In the genomic region with DNA sequence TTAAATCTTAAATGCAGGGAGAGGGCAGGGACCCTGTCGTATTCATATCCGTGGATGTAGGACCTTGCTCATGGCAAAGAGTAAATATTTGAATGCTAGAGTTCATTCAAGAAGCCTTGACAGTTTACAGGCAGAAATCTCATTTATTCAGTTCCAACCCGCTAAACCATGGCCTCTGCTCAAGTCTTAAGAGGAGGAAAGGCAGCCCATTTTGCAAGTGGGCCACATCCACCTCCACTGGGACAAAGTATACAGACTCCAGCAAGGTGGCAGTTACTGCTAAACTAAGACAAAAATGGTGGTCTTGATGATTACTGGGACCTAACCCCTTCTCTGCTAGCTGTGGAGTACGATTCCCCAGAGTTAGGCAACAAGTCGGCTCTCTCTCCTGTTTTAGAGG, we compare ENCODE assay signal across 7 mouse cellular contexts. TPM values are rescaled to one million over a fixed set of nuclear protein-coding genes. Genes with fewer than 3 reads are reported as not detected.
DNase-seq lines count a peak whose midpoint lies in the region; ATAC-seq lines count a peak whose summit lies in the region.

No protein-coding gene starts in this region.

- H3K9me3 ChIP-seq in lung, embryonic 15.5 days, result no peaks in the 10 kb centered on the region
- no peaks in the 10 kb centered on the region for H3K9me3 ChIP-seq in liver, embryonic 11.5 days (ENCODE audit: control insufficient read depth, low read length)
- H3K9me3 ChIP-seq in stomach, embryonic 15.5 days, result no peaks in the 10 kb centered on the region

- no peaks in the 10 kb centered on the region for H3K36me3 ChIP-seq in lung, embryonic 15.5 days
- no peaks in the 10 kb centered on the region for H3K36me3 ChIP-seq in liver, embryonic 11.5 days (ENCODE audit: control insufficient read depth, insufficient read depth, low read length)
- H3K36me3 ChIP-seq in stomach, embryonic 15.5 days, result no peaks in the 10 kb centered on the region

- peak overlapping the region; percentile 98 for H3K27ac ChIP-seq in lung, embryonic 15.5 days
- H3K27ac ChIP-seq in liver, embryonic 11.5 days (ENCODE audit: low read depth, low read length), result peak overlapping the region; percentile 95
- peak overlapping the region; percentile 100 for H3K27ac ChIP-seq in stomach, embryonic 15.5 days

- peak overlapping the region; percentile 56 for H3K4me3 ChIP-seq in lung, embryonic 15.5 days
- peak overlapping the region; percentile 57 for H3K4me3 ChIP-seq in liver, embryonic 11.5 days (ENCODE audit: low read depth, low read length)
- H3K4me3 ChIP-seq in stomach, embryonic 15.5 days (replicated peaks), result peak overlapping the region; percentile 63

- no peaks in the 10 kb centered on the region for H3K27me3 ChIP-seq in lung, embryonic 15.5 days
- H3K27me3 ChIP-seq in liver, embryonic 11.5 days (replicated peaks; ENCODE audit: control insufficient read depth, insufficient read depth, low read length), result no peaks in the 10 kb centered on the region
- H3K27me3 ChIP-seq in stomach, embryonic 15.5 days (replicated peaks), result no peaks in the 10 kb centered on the region

- no peak for DNase-seq in lung, postnatal 4 days
- no peak for DNase-seq in liver, embryonic 11.5 days (ENCODE audit: low spot score)
- DNase-seq in urinary bladder, postnatal 4 days (ENCODE audit: low spot score in 2 of 2), result no peak
- no peak for DNase-seq in ovary, postnatal 14 days (ENCODE audit: low spot score)

- H3K4me1 ChIP-seq in lung, embryonic 15.5 days, result peaks cover 6% of the 10 kb centered on the region
- peaks cover 4% of the 10 kb centered on the region for H3K4me1 ChIP-seq in liver, embryonic 11.5 days (replicated peaks; ENCODE audit: control insufficient read depth, insufficient read depth, low read length)
- peaks cover 11% of the 10 kb centered on the region for H3K4me1 ChIP-seq in stomach, embryonic 15.5 days

- WGBS in lung, embryonic 15.5 days, result 31% methylated on average over 5 of the region's 5 CpGs
- WGBS in liver, embryonic 11.5 days, result 30% methylated on average over 5 of the region's 5 CpGs
- WGBS in stomach, embryonic 15.5 days, result 30% methylated on average over 5 of the region's 5 CpGs

- no peak for ATAC-seq in lung, embryonic 15.5 days (ENCODE audit: borderline replicate concordance, extremely low read depth, low FRiP score, low TSS enrichment)
- peak; percentile 10 for ATAC-seq in erythroid progenitor cell, adult 5-6 weeks (replicated peaks; ENCODE audit: low FRiP score, poor library complexity, severe bottlenecking)
- ATAC-seq in liver, embryonic 11.5 days (replicated peaks; ENCODE audit: low FRiP score), result 0 out of 2 replicates have a peak, but pooled peaks have one; percentile 1
- peak; percentile 3; the same call in 1 of the 2 replicates for ATAC-seq in stomach, embryonic 15.5 days (ENCODE audit: insufficient read depth, low FRiP score, low read depth)

- peak overlapping the region; percentile 14 for H3K9ac ChIP-seq in lung, embryonic 15.5 days
- H3K9ac ChIP-seq in liver, embryonic 11.5 days (ENCODE audit: low read depth, low read length), result peak overlapping the region; percentile 68
- peak overlapping the region; percentile 52; the same call in 1 of the 2 replicates for H3K9ac ChIP-seq in stomach, embryonic 15.5 days

- H3K4me2 ChIP-seq in lung, embryonic 15.5 days, result peak overlapping the region; percentile 65
- peak overlapping the region; percentile 80 for H3K4me2 ChIP-seq in liver, embryonic 11.5 days
- H3K4me2 ChIP-seq in stomach, embryonic 15.5 days, result peak overlapping the region; percentile 66

RNA-seq across cellular contexts. Expression of a gene that starts 0.4 kb away (rescaled TPM):
- 9.1 and 10.4 TPM in 2 replicates for polyA plus RNA-seq in lung, embryonic 15.5 days (2015; fragmentation: Nextera tagmentation; extraction: Ambion mirVana)
- 5.8 and 12.2 TPM in 2 replicates for total RNA-seq in erythroid progenitor cell, adult 5-6 weeks (2015; ENCODE audit: low replicate concordance)
- total RNA-seq in erythroid progenitor cell, adult 5-6 weeks (2017; ENCODE audit: low replicate concordance), result 10.5 and 11.0 TPM in 2 replicates
- 6.8 and 8.6 TPM in 2 replicates for polyA plus RNA-seq in liver, embryonic 11.5 days (2014; fragmentation: Nextera tagmentation; extraction: Ambion mirVana)
- 8.6 and 9.5 TPM in 2 replicates for polyA plus RNA-seq in stomach, embryonic 15.5 days (2015; fragmentation: Nextera tagmentation; extraction: Ambion mirVana)

RNA-seq across cellular contexts. Expression of a gene that starts 8.3 kb away (rescaled TPM):
- 0.33 and 0.41 TPM in 2 replicates for polyA plus RNA-seq in lung, embryonic 15.5 days (2015; fragmentation: Nextera tagmentation; extraction: Ambion mirVana)
- not detected in 2 replicates for total RNA-seq in erythroid progenitor cell, adult 5-6 weeks (2015; ENCODE audit: low replicate concordance)
- not detected in 2 replicates for total RNA-seq in erythroid progenitor cell, adult 5-6 weeks (2017; ENCODE audit: low replicate concordance)
- 0.23 and 0.42 TPM in 2 replicates for polyA plus RNA-seq in liver, embryonic 11.5 days (2014; fragmentation: Nextera tagmentation; extraction: Ambion mirVana)
- 0.49 and 0.86 TPM in 2 replicates for polyA plus RNA-seq in stomach, embryonic 15.5 days (2015; fragmentation: Nextera tagmentation; extraction: Ambion mirVana)

RNA-seq across cellular contexts. Expression of a gene that starts 17.1 kb away (rescaled TPM):
- polyA plus RNA-seq in lung, embryonic 15.5 days (2015; fragmentation: Nextera tagmentation; extraction: Ambion mirVana), result 36.5 and 41.6 TPM in 2 replicates
- total RNA-seq in erythroid progenitor cell, adult 5-6 weeks (2015; ENCODE audit: low replicate concordance), result 28.5 and 33.5 TPM in 2 replicates
- 66.4 and 76.2 TPM in 2 replicates for total RNA-seq in erythroid progenitor cell, adult 5-6 weeks (2017; ENCODE audit: low replicate concordance)
- 63.4 and 68.3 TPM in 2 replicates for polyA plus RNA-seq in liver, embryonic 11.5 days (2014; fragmentation: Nextera tagmentation; extraction: Ambion mirVana)
- polyA plus RNA-seq in stomach, embryonic 15.5 days (2015; fragmentation: Nextera tagmentation; extraction: Ambion mirVana), result 38.8 and 44.9 TPM in 2 replicates

RNA-seq across cellular contexts. Expression of a gene that starts 17.2 kb away (rescaled TPM):
- polyA plus RNA-seq in lung, embryonic 15.5 days (2015; fragmentation: Nextera tagmentation; extraction: Ambion mirVana), result 48.6 and 49.8 TPM in 2 replicates
- total RNA-seq in erythroid progenitor cell, adult 5-6 weeks (2015; ENCODE audit: low replicate concordance), result 145 and 163 TPM in 2 replicates
- 133 and 149 TPM in 2 replicates for total RNA-seq in erythroid progenitor cell, adult 5-6 weeks (2017; ENCODE audit: low replicate concordance)
- polyA plus RNA-seq in liver, embryonic 11.5 days (2014; fragmentation: Nextera tagmentation; extraction: Ambion mirVana), result 72.5 and 72.9 TPM in 2 replicates
- 43.8 and 47.8 TPM in 2 replicates for polyA plus RNA-seq in stomach, embryonic 15.5 days (2015; fragmentation: Nextera tagmentation; extraction: Ambion mirVana)

RNA-seq across cellular contexts. Expression of a gene that starts 43.0 kb away (rescaled TPM):
- polyA plus RNA-seq in lung, embryonic 15.5 days (2015; fragmentation: Nextera tagmentation; extraction: Ambion mirVana), result 38.1 and 39.9 TPM in 2 replicates
- total RNA-seq in erythroid progenitor cell, adult 5-6 weeks (2015; ENCODE audit: low replicate concordance), result 43.6 and 75.0 TPM in 2 replicates
- 54.6 and 69.4 TPM in 2 replicates for total RNA-seq in erythroid progenitor cell, adult 5-6 weeks (2017; ENCODE audit: low replicate concordance)
- 45.4 and 50.9 TPM in 2 replicates for polyA plus RNA-seq in liver, embryonic 11.5 days (2014; fragmentation: Nextera tagmentation; extraction: Ambion mirVana)
- polyA plus RNA-seq in stomach, embryonic 15.5 days (2015; fragmentation: Nextera tagmentation; extraction: Ambion mirVana), result 41.0 and 41.2 TPM in 2 replicates

Comparison
In these comparisons a context has a peak if more than half of its experiments do, and no peak if none do; other contexts are left out.
1. H3K9ac ChIP-seq: peak in every context shown above with its lines; median percentile 68 in liver, embryonic 11.5 days; 52 in stomach, embryonic 15.5 days; 14 in lung, embryonic 15.5 days.